ENCODE assay signal across 8 mouse cellular contexts in the genomic region with DNA sequence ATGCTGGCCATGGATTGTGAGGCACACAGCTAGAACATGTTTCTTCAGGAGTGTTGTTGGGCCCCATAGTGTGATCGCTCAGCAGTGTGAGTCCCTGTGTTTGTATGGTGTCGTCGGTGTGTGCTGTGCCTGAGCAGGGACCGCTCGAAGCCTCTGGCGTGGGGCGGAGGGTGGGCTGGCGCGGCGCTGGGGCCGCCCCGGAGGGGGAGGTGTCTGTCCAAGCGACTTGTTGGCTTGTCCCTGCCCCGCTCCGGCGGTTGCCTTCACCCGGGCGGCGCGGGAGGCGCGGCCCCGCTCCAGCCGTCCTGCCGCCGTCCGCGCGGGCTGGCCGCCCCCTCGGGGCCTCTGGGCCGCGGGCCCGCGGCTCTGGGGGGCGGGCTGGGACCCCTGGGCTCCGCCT. TPM values are rescaled to one million over a fixed set of nuclear protein-coding genes. Genes with fewer than 3 reads are reported as not detected.
A peak's percentile ranks its signal among the peaks of the same experiment; 100 is the strongest.
DNase-seq lines count a peak whose midpoint lies in the region; ATAC-seq and TF ChIP-seq lines count a peak whose summit lies in the region.

No protein-coding gene starts in this region.

- H3K27ac ChIP-seq in ES-E14 (ENCODE audit: insufficient read depth, low read depth, low read length, poor library complexity, severe bottlenecking): no peak overlapping the region
- peak overlapping the region; percentile 89 for H3K27ac ChIP-seq in embryonic facial prominence, embryonic 10.5 days (replicated peaks)
- peak overlapping the region; percentile 96 for H3K27ac ChIP-seq in lung, embryonic 16.5 days (ENCODE audit: low read length)

- H3K27me3 ChIP-seq in embryonic facial prominence, embryonic 10.5 days (replicated peaks; ENCODE audit: low read depth, poor library complexity, severe bottlenecking): peaks cover 52% of the 10 kb centered on the region
- no peaks in the 10 kb centered on the region for H3K27me3 ChIP-seq in lung, embryonic 16.5 days (ENCODE audit: control insufficient read depth, insufficient read depth, low read depth, low read length)

- H3K4me3 ChIP-seq in ES-E14 (ENCODE audit: insufficient read depth in 1 of 2, low read depth in 1 of 2, low read length in 2 of 2, poor library complexity in 1 of 2, severe bottlenecking in 1 of 2): peak overlapping the region; percentile 66 to 71
- peak overlapping the region; percentile 73 for H3K4me3 ChIP-seq in embryonic facial prominence, embryonic 10.5 days
- peak overlapping the region; percentile 81 for H3K4me3 ChIP-seq in lung, embryonic 16.5 days (ENCODE audit: low read length)

- WGBS in embryonic facial prominence, embryonic 10.5 days: 2% methylated on average over 37 of the region's 37 CpGs
- WGBS in lung, embryonic 16.5 days: under 1% methylated on average over 34 of the region's 37 CpGs

- peak; percentile 75 for ATAC-seq in lung, embryonic 16.5 days (ENCODE audit: low read depth)

- peaks cover 24 to 51% of the 10 kb centered on the region in 2 experiments for H3K4me1 ChIP-seq in ES-E14 (ENCODE audit: control insufficient read depth in 2 of 2, insufficient read depth in 2 of 2, low read length in 2 of 2, poor library complexity in 1 of 2)
- peaks cover 94% of the 10 kb centered on the region for H3K4me1 ChIP-seq in embryonic facial prominence, embryonic 10.5 days
- peaks cover 63% of the 10 kb centered on the region for H3K4me1 ChIP-seq in lung, embryonic 16.5 days (replicated peaks; ENCODE audit: control insufficient read depth, insufficient read depth, low read length)

- no peaks in the 10 kb centered on the region for H3K9me3 ChIP-seq in ES-E14 (ENCODE audit: control insufficient read depth, insufficient read depth, low read depth, low read length)
- H3K9me3 ChIP-seq in embryonic facial prominence, embryonic 10.5 days: no peaks in the 10 kb centered on the region
- H3K9me3 ChIP-seq in lung, embryonic 16.5 days (ENCODE audit: control insufficient read depth, low read length): no peaks in the 10 kb centered on the region

- DNase-seq in ES-E14 (ENCODE audit: low read depth, low spot score): no peak
- DNase-seq in embryonic facial prominence, embryonic 10.5 days (ENCODE audit: low spot score): peak; percentile 70
- DNase-seq in heart, adult 9 months (ENCODE audit: low spot score in 2 of 2): peak; percentile 85 to 86
- DNase-seq in kidney, adult 8-10 months: peak; percentile 68 to 74
- DNase-seq in spleen, adult 18-20 months: peak; percentile 24 to 37
- no peak for DNase-seq in frontal cortex, postnatal 25 days (ENCODE audit: low spot score in 2 of 2)
- DNase-seq in cerebellum, postnatal 36 days: no peak

- H3K9ac ChIP-seq in ES-E14 (ENCODE audit: insufficient read depth, low read depth, low read length, poor library complexity, severe bottlenecking): peak overlapping the region; percentile 69
- peak overlapping the region; percentile 86 for H3K9ac ChIP-seq in lung, embryonic 16.5 days (ENCODE audit: low read length)

- peak overlapping the region; percentile 83 for H3K4me2 ChIP-seq in lung, embryonic 16.5 days (ENCODE audit: low read depth, low read length)

- peaks cover 11% of the 10 kb centered on the region for H3K36me3 ChIP-seq in ES-E14 (ENCODE audit: control insufficient read depth, insufficient read depth, low read length, poor library complexity, severe bottlenecking)
- peaks cover 11% of the 10 kb centered on the region for H3K36me3 ChIP-seq in embryonic facial prominence, embryonic 10.5 days (replicated peaks)
- peaks cover 8% of the 10 kb centered on the region for H3K36me3 ChIP-seq in lung, embryonic 16.5 days (ENCODE audit: control insufficient read depth, insufficient read depth, low read length)

- in situ Hi-C loops in ES-E14 (cut with MboI; ENCODE audit: low sequenced_read_pairs in 2 of 2, unreplicated experiment in 2 of 2): no loop called here

TF ChIP-seq in ES-E14, 5 proteins besides CTCF, POLR2A, EP300 and RAD21:
- TF ChIP-seq MAFK (IDR thresholded peaks at IDR 0.05; ENCODE audit: insufficient read depth, low read depth, low read length) (no peak), ZC3H11A (IDR thresholded peaks at IDR 0.05; ENCODE audit: borderline replicate concordance, low read depth, low read length) (no peak), HCFC1 (IDR thresholded peaks at IDR 0.05; ENCODE audit: borderline replicate concordance, insufficient read depth, low read length) (no peak), ZNF384 (IDR thresholded peaks at IDR 0.05; ENCODE audit: low read depth, low read length) (no peak), CHD2 (IDR thresholded peaks at IDR 0.05; ENCODE audit: low read depth, low read length) (no peak)

RNA-seq across cellular contexts. Expression of a gene that starts 24.6 kb away (rescaled TPM):
- 22.6 and 26.3 TPM in 2 replicates for total RNA-seq in ES-E14 (2012; rRNA removed)
- 2.4 TPM in 2 replicates for polyA plus RNA-seq in embryonic facial prominence, embryonic 10.5 days (2016; fragmentation: Nextera tagmentation; extraction: Ambion mirVana)
- polyA plus RNA-seq in lung, embryonic 16.5 days (2015; fragmentation: Nextera tagmentation; extraction: Ambion mirVana): 5.2 and 5.4 TPM in 2 replicates

Comparison
In these comparisons a context has a peak if more than half of its experiments do, and no peak if none do; other contexts are left out.
1. DNase-seq: peak in embryonic facial prominence, embryonic 10.5 days (single experiment), heart, adult 9 months (2 of 2), kidney, adult 8-10 months (2 of 2) and spleen, adult 18-20 months (2 of 2); none in ES-E14 (single experiment), frontal cortex, postnatal 25 days (0 of 2) and cerebellum, postnatal 36 days (0 of 2).
2. Peak in every context shown above with its lines, with median percentiles within 50 percentile points of each other: H3K4me3 ChIP-seq.